Mouse (Mus musculus): ENCODE measurements around the gene Ssu2.

Gene Ssu2

GRCm38 (mm10) chr6:112387947-112388346 lies at the start of gene Ssu2:
Gene Ssu2, minus strand, starts transcription at chr6:112388023.
- CTCF ChIA-PET, result no interaction called here

- CTCF ChIA-PET, result no interaction called here
Observed at GRCm38 (mm10) chr6:112426018-112426732, 38.4 kb upstream of the Ssu2 start.

GRCm38 (mm10) chr6:112423746-112424501 lies 36.1 kb upstream of the Ssu2 start:
- CTCF ChIA-PET, result no interaction called here

- CTCF ChIA-PET, result no interaction called here
Observed at GRCm38 (mm10) chr6:112420883-112421282, 33.1 kb upstream of the Ssu2 start.

GRCm38 (mm10) chr6:112419333-112419732 lies 31.5 kb upstream of the Ssu2 start:
- CTCF ChIA-PET, result interaction anchor here (0.6 kb wide), 1 partner anchor 136 kb away, joined by 3 read pairs; no protein-coding TSS in a partner anchor

- CTCF ChIA-PET, result no interaction called here
Observed at GRCm38 (mm10) chr6:112404111-112404510, 16.3 kb upstream of the Ssu2 start.

- CTCF ChIA-PET, result no interaction called here
Observed at GRCm38 (mm10) chr6:112401953-112402683, 14.3 kb upstream of the Ssu2 start.

- CTCF ChIA-PET, result no interaction called here
Observed at GRCm38 (mm10) chr6:112397351-112397750, 9.5 kb upstream of the Ssu2 start.

- CTCF ChIA-PET, result no interaction called here
Observed at GRCm38 (mm10) chr6:112396352-112396751, 8.5 kb upstream of the Ssu2 start.

GRCm38 (mm10) chr6:112388385-112388784 lies 562 bp upstream of the Ssu2 start:
- CTCF ChIA-PET, result no interaction called here

- CTCF ChIA-PET, result no interaction called here
Observed at GRCm38 (mm10) chr6:112386260-112386659, 1.6 kb downstream of the Ssu2 start.

- CTCF ChIA-PET, result no interaction called here
Observed at GRCm38 (mm10) chr6:112382990-112383685, 4.7 kb downstream of the Ssu2 start.

- CTCF ChIA-PET, result no interaction called here
Observed at GRCm38 (mm10) chr6:112379054-112379453, 8.8 kb downstream of the Ssu2 start.

- CTCF ChIA-PET, result no interaction called here
Observed at GRCm38 (mm10) chr6:112375661-112376392, 12.0 kb downstream of the Ssu2 start.

GRCm38 (mm10) chr6:112373886-112374585 lies 13.8 kb downstream of the Ssu2 start:
- CTCF ChIA-PET, result no interaction called here

GRCm38 (mm10) chr6:112365294-112365693 lies 22.5 kb downstream of the Ssu2 start:
- CTCF ChIA-PET, result no interaction called here

- CTCF ChIA-PET, result no interaction called here
Observed at GRCm38 (mm10) chr6:112364581-112364980, 23.2 kb downstream of the Ssu2 start.

- CTCF ChIA-PET, result no interaction called here
Observed at GRCm38 (mm10) chr6:112362349-112362958, 25.4 kb downstream of the Ssu2 start.

GRCm38 (mm10) chr6:112360676-112361075 lies 27.1 kb downstream of the Ssu2 start:
- CTCF ChIA-PET, result no interaction called here

GRCm38 (mm10) chr6:112359341-112359740 lies 28.5 kb downstream of the Ssu2 start:
- CTCF ChIA-PET, result no interaction called here
